Mouse (Mus musculus): ENCODE measurements around the gene Tmem151a. TPM values are rescaled to one million over a fixed set of nuclear protein-coding genes. Genes with fewer than 3 reads are reported as not detected.

The Tmem151a gene
- polyA plus RNA-seq, 1 experiment from 2014 or later, result 1.5 TPM

DNA sequence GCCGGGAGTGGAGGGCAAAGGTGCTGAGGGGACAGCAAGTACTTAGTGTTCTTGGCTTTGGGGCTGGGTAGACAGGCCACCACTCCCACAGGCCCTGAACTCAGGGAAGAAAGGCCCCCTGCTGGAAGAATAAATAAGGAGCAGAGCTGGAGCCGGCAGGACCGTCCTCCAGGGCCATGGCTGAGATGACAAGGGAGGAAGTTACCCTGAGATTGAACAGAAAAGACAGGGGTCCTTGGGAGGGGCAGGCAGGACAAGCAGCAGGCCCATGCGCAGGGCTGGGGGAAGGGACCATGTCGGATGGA, 22.9 kb upstream of the Tmem151a start:
- H3K4me1 ChIP-seq, result peaks cover 41% of the 10 kb centered on the region
- no peak overlapping the region for H3K4me2 ChIP-seq
- no peaks in the 10 kb centered on the region for H3K27me3 ChIP-seq (replicated peaks)
- no peak for ATAC-seq
- H3K4me3 ChIP-seq, result no peak overlapping the region
- peaks cover 33% of the 10 kb centered on the region for H3K36me3 ChIP-seq
- no peaks in the 10 kb centered on the region for H3K9me3 ChIP-seq (replicated peaks)
- WGBS (ENCODE audit: insufficient replicate concordance), result 25% methylated on average over 5 of the region's 5 CpGs
- no peak overlapping the region for H3K9ac ChIP-seq
- peak overlapping the region; percentile 0 for H3K27ac ChIP-seq

DNA sequence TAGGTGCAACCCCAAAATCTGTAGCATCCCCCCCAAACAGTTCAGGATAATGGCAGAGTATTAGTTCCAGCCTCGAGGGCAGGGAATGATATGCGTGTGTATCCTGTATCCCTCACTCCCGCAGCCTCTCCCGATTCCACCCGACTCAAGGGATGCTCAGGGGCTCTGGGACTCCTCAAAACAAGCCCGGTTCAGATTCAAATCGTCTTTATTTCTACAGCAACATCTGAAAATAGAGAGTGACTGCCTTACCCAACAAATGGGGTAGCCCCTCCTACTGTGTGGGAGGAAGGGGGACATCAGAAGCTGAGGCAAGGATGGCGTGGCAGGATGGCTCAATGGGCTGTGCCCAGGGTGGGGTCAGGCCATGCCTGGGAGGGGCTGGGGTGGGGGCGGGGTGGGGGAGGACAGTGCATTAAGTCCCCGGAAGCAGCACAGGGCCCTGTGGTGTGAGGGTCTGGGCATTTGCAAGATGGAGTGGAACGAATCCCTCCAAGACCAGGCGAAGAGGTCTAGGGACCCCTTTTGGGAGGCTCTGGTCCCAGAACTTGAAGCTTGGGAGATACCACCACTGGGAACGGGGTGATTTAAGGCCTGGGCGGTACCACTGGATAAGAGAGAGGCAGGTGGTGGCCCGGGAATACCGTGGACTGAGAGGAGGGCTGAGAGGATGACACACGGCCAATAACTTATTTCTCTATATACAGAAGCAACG, 22.4 kb upstream of the Tmem151a start:
- no peak for ATAC-seq
- H3K36me3 ChIP-seq, result peaks cover 38% of the 10 kb centered on the region
- 65% methylated on average over 18 of the region's 18 CpGs for WGBS (ENCODE audit: insufficient replicate concordance)
- H3K9ac ChIP-seq, result peak overlapping the region; percentile 60; the same call in 1 of the 2 replicates
- H3K4me2 ChIP-seq, result peak overlapping the region; percentile 85
- no peaks in the 10 kb centered on the region for H3K9me3 ChIP-seq (replicated peaks)
- peak overlapping the region; percentile 25; the same call in 1 of the 2 replicates for H3K27ac ChIP-seq
- H3K27me3 ChIP-seq (replicated peaks), result no peaks in the 10 kb centered on the region
- peak overlapping the region; percentile 72 for H3K4me3 ChIP-seq
- peaks cover 41% of the 10 kb centered on the region for H3K4me1 ChIP-seq

DNA sequence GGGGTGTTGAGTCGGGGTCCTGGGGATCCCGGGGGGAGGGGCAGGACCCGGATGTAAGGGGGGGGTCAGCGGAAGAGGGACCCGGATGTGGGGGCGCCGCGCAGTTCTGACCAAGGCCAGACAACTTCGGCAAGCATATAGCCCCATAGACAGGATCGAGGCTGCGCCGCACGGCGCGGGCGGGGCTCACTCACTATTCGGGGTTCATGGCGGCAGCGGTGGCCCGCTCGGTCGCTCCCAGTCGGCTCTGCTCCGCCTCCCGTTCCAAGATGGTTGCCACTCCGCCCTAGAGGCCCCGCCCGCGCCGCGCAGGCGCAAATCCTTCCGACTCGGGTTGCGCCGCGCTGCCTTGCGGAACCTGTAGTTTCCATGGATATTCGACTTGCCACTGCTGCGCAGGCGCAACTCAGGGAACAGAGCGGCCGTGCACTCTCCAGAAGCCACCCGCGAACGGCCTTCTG, 21.4 kb upstream of the Tmem151a start, which contains the start of gene Rab1b:
Gene Rab1b, minus strand, starts transcription at position 342 of the 461 bp plus-strand sequence.
- peak; percentile 92 for ATAC-seq
- H3K4me3 ChIP-seq, result peak within 1 kb of the TSS; percentile 72
- H3K4me1 ChIP-seq, result peaks cover 41% of the 10 kb centered on the region
- no peaks in the 10 kb centered on the region for H3K27me3 ChIP-seq (replicated peaks)
- WGBS (ENCODE audit: insufficient replicate concordance), result under 1% methylated on average over 46 of the region's 46 CpGs
- H3K4me2 ChIP-seq, result peak within 1 kb of the TSS; percentile 85
- peak within 1 kb of the TSS; percentile 90 for H3K9ac ChIP-seq
- peaks cover 48% of the 10 kb centered on the region for H3K36me3 ChIP-seq
- H3K27ac ChIP-seq, result peak within 1 kb of the TSS; percentile 86
- no peaks in the 10 kb centered on the region for H3K9me3 ChIP-seq (replicated peaks)

DNA sequence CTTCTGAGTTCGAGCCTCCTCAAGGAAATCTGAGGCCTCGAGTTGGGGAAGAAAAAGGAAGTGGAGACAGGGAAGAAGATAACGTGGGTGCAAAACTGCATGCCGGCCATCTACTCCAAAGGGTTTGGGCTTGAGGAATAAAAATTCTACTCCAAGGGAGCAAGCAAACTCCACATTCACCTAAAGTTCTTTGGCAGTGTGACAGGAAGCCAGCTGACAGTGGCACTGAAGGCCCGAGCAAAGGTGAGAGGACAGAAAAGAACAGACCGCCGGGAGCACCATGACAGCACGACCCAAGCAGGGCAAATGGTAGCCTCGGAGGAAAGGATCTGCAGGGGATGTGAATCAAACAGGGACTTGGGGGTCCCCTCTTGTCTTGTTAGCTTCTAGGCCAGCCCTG, 20.7 kb upstream of the Tmem151a start:
- H3K27me3 ChIP-seq (replicated peaks), result no peaks in the 10 kb centered on the region
- H3K36me3 ChIP-seq, result peaks cover 51% of the 10 kb centered on the region
- peak overlapping the region; percentile 90 for H3K9ac ChIP-seq
- H3K4me3 ChIP-seq, result peak overlapping the region; percentile 72
- H3K27ac ChIP-seq, result peak overlapping the region; percentile 86
- 2% methylated on average over 9 of the region's 9 CpGs for WGBS (ENCODE audit: insufficient replicate concordance)
- H3K4me2 ChIP-seq, result peak overlapping the region; percentile 85
- peaks cover 41% of the 10 kb centered on the region for H3K4me1 ChIP-seq
- no peak for ATAC-seq
- no peaks in the 10 kb centered on the region for H3K9me3 ChIP-seq (replicated peaks)

DNA sequence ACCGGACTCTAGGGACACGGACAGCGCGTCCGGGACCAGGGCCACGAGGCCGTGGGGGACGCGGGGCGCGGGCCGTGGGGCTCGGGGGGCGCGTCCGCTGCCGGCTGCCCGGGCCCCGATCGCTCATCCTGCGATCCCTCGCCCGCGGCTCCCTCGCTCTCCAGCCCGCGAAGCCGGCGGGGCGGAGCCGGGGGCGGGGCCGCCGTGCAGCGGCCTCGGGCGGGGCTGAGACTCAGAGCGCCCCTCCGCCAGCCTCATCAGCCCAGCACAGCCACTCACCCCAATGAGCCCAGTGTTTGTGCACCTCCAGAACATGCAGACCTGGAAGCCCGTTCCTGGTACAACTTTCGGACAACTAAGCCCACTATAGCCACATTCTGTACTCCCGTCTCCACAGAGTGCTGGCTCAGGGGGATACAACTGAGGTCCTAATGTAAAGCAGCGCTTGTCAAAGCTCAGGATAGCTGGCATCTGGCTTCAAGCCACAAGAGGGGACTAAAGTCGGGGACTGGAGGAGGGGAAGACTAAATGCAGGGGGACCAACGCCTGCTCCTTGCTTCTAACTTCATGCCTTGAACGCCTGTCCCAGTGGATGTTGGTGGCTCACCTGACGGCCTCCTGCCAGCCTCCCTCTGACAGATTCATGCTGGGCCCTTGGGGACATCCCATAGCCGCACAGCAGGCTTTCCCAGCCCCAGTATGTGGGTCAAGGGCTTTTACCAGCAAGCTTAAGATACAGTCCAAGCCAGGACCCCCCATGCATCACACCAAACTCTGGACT, 13.2 kb upstream of the Tmem151a start, which contains the start of gene Cnih2:
Gene Cnih2, minus strand, starts transcription at position 159 of the 781 bp plus-strand sequence.
- H3K27me3 ChIP-seq (replicated peaks), result peaks cover 38% of the 10 kb centered on the region
- H3K36me3 ChIP-seq, result peaks cover 45% of the 10 kb centered on the region
- 6% methylated on average over 48 of the region's 48 CpGs for WGBS (ENCODE audit: insufficient replicate concordance)
- H3K27ac ChIP-seq, result no peak within 1 kb of the TSS
- ATAC-seq, result peak; percentile 72
- peaks cover 44% of the 10 kb centered on the region for H3K4me1 ChIP-seq
- H3K9me3 ChIP-seq (replicated peaks), result no peaks in the 10 kb centered on the region
- H3K9ac ChIP-seq, result peak within 1 kb of the TSS; percentile 71
- peak within 1 kb of the TSS; percentile 92 for H3K4me2 ChIP-seq
- peak within 1 kb of the TSS; percentile 54 for H3K4me3 ChIP-seq

DNA sequence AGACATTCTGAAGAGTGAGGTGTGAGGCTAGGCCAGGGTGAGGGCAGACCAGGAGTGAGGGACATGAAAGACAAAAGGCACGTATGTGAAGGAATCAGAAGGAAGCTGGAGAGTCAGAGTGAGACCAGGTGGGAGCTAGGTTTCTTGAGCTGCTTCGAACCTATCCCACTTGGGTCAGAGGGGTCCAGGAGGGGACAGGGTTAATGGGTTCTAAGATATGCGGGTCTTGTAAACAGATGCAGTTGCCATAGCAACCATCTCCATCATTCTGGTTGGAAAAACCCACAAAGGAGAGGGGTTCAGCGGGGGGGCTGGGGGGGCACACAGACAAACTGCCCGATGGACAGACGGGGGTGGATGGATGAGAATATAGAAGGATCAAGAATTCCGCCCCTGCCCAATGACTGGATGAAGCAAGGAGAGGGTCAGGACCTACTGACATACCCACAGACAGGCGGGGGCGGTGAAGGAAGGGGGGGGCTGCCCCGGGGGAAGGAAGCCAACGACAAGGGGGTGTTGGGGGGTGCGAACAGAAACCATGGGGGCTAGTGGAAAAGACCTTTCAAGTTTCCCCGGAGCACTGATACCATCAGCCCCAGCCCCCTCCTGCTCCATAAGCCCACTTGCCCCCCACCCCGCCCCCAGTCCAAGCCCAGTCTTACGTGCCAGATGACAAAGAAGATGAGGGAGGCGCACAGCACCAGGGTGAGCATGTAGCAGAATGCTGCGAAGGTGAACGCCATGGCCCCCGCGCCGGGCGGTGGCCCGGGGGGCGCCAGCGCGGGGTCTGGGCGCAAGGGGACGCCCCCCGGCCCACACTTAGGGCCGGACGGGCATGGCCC, 12.4 kb upstream of the Tmem151a start:
- peak overlapping the region; percentile 71 for H3K9ac ChIP-seq
- H3K4me3 ChIP-seq, result peak overlapping the region; percentile 54
- peak overlapping the region; percentile 92 for H3K4me2 ChIP-seq
- H3K9me3 ChIP-seq (replicated peaks), result no peaks in the 10 kb centered on the region
- H3K27me3 ChIP-seq (replicated peaks), result peaks cover 38% of the 10 kb centered on the region
- 6% methylated on average over 29 of the region's 31 CpGs for WGBS (ENCODE audit: insufficient replicate concordance)
- no peak for ATAC-seq
- H3K27ac ChIP-seq, result no peak overlapping the region
- peaks cover 44% of the 10 kb centered on the region for H3K4me1 ChIP-seq
- H3K36me3 ChIP-seq, result peaks cover 41% of the 10 kb centered on the region

DNA sequence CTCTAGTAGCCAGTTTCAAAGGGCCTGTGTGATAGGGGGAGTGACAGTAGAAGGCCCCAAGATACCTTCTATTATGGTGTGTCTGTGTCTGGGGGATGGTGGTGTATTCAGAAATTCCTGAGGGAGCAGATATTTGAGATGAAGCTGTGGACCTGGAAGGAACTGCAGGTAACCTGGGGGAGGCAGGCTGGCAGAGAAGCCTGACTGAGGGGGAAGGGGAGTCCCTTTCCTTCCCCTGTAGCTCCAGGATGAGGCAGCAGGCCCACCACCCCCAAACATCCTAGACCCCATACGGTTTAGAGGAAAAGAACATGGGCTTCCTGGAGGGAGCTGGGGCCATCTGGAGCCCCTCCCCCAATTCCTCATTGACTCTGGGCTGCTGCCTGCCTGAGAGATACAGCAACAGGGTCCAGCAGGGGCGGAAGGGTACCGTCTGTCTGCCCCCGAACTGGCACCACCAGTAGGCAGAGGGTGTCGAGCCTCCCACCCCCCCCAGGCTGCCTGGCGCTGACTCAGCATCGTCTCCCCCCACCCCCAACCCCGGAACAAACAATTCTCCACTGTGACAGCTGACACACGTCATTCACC, 10.7 kb upstream of the Tmem151a start:
- Histone ChIP-seq H3K9me3 (replicated peaks) (no peaks in the 10 kb centered on the region), H3K4me1 (peaks cover 44% of the 10 kb centered on the region), H3K4me2 (0 out of 2 replicates have a peak overlapping the region, but pooled peaks have one; percentile 10), H3K27ac (no peak overlapping the region), H3K9ac (no peak overlapping the region), H3K27me3 (replicated peaks) (peaks cover 38% of the 10 kb centered on the region), H3K36me3 (peaks cover 41% of the 10 kb centered on the region), H3K4me3 (no peak overlapping the region)
- WGBS (ENCODE audit: insufficient replicate concordance), result 15% methylated on average over 9 of the region's 9 CpGs
- no peak for ATAC-seq

DNA sequence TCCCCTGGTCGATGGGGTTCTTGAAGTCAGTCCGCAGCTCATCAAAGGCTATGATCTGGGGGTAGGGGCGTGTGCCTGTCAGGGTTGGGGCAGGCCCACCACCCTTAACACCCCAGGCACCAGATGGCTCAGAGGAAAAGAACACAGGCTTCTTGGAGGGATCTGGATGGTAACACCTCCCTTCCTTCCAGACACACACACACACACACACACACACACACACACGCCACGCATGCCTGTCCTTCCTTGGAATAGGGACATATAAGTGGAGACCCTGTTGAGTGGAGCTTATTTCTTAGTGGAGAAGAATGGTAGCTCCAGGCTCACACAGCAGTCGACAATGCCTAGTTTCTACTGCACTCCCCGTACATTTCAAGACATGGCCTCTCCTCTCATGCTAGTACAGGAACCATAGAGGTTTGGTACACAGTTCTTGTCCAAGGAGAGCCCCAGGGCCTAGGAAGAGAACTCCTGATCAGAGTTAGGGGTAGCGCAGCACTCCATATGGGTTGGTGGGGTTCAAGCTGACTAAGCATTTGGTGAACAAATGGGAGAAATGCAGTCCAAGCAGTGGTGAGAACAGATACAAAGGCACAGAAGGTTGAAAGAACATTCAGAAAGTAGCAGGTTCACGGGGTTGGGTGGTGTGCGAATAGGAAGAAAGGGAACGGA, 9.6 kb upstream of the Tmem151a start:
- WGBS (ENCODE audit: insufficient replicate concordance), result 51% methylated on average over 11 of the region's 11 CpGs
- no peak overlapping the region for H3K4me3 ChIP-seq

DNA sequence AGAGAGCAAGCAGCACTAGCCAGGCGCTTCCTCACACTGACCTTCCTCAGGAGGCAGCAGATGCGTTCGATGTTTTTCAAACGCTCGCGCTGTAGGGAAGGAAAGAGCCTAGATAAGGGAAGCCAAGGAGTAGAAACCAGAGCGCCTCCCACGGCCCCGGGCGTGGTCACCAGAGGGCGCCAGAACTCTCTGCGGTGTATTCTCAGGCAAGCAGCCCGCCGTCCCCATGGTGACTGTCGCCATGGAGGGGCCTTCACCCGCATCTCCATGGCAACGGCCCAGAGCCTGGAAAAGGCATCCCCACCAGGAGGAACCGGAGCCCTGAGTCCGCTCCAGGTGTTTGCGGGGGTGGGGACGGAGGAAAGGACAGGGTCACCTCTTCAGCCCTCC, 8.9 kb upstream of the Tmem151a start:
- no peak overlapping the region for H3K27ac ChIP-seq
- peaks cover 36% of the 10 kb centered on the region for H3K36me3 ChIP-seq
- H3K4me3 ChIP-seq, result no peak overlapping the region

More for the DNA sequence above, 9.6 kb upstream of the Tmem151a start:
- peaks cover 38% of the 10 kb centered on the region for H3K27me3 ChIP-seq (replicated peaks)
- H3K9ac ChIP-seq, result no peak overlapping the region
- no peak overlapping the region for H3K27ac ChIP-seq
- no peak for ATAC-seq
- H3K4me1 ChIP-seq, result peaks cover 44% of the 10 kb centered on the region
- H3K9me3 ChIP-seq (replicated peaks), result no peaks in the 10 kb centered on the region
- no peak overlapping the region for H3K4me2 ChIP-seq
- H3K36me3 ChIP-seq, result peaks cover 38% of the 10 kb centered on the region

DNA sequence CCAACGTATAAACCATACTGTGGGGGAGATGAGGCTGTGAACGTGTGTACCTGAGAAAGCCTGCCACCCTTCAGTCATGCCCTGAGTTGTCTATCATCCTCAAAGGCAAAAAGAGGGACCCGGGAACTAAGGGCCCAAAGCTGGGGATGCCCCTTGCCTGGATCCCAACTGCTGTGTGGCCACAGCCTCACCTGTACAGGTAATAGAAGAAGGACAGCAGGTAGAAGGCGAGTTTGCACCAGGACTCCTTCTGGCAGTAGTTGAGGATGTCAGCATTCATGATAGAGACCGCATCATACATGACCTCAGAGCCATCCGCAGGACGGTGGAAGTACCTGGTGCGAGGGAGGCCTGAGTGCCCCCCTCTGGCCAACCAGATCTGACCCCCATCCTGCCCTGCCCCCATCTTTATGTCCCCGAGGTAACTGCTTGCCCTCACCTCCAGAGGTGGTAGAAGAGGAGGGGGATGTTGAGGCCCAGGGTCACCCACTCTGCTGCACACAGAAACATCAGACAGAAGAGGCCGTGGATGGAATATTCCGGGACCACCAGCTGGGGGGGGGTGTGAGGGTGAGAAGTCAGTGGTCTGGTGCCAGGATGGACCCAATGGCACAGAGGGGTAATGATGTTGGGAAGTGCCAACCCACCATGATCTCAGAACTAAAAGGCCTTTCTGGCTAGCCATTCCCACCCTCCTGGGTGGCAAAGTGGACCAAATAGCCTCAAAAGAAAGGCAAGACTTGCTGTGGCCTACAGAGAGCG, 8.3 kb upstream of the Tmem151a start:
- H3K27ac ChIP-seq, result no peak overlapping the region
- peaks cover 35% of the 10 kb centered on the region for H3K36me3 ChIP-seq
- no peak for ATAC-seq
- WGBS (ENCODE audit: insufficient replicate concordance), result 65% methylated on average over 12 of the region's 12 CpGs
- peak overlapping the region; percentile 16; the same call in 1 of the 2 replicates for H3K4me2 ChIP-seq
- H3K4me1 ChIP-seq, result peaks cover 50% of the 10 kb centered on the region
- H3K9ac ChIP-seq, result no peak overlapping the region
- H3K27me3 ChIP-seq (replicated peaks), result peaks cover 38% of the 10 kb centered on the region
- H3K9me3 ChIP-seq (replicated peaks), result no peaks in the 10 kb centered on the region
- no peak overlapping the region for H3K4me3 ChIP-seq

More for the DNA sequence above, 8.9 kb upstream of the Tmem151a start:
- peak; percentile 64 for ATAC-seq
- no peaks in the 10 kb centered on the region for H3K9me3 ChIP-seq (replicated peaks)
- no peak overlapping the region for H3K9ac ChIP-seq
- peak overlapping the region; percentile 16; the same call in 1 of the 2 replicates for H3K4me2 ChIP-seq
- peaks cover 38% of the 10 kb centered on the region for H3K27me3 ChIP-seq (replicated peaks)
- 3% methylated on average over 21 of the region's 21 CpGs for WGBS (ENCODE audit: insufficient replicate concordance)
- peaks cover 47% of the 10 kb centered on the region for H3K4me1 ChIP-seq
